Mouse (Mus musculus) macrophage (primary cell): Measurements from ENCODE around the gene Tubb3. TPM values are rescaled to one million over a fixed set of nuclear protein-coding genes. Genes with fewer than 3 reads are reported as not detected.
"Not testable (repeated sequence)": the region's sequence is repeated elsewhere in the genome, so short reads cannot be mapped to it uniquely, and the experiment has no call there.

Experiments
- H3K27ac ChIP-seq: fragments of 350-480 bp; formaldehyde crosslinking; 2 replicates; pipeline ENCODE4 v1.9.0; 2021
- H3K36me3 ChIP-seq: fragments of 350-480 bp; formaldehyde crosslinking; 2 replicates; pipeline ENCODE4 v1.9.0; 2021; ENCODE audit errors: inconsistent target
- H3K4me3 ChIP-seq: fragments of 350-480 bp; formaldehyde crosslinking; 2 replicates; pipeline ENCODE4 v1.9.0; 2021; ENCODE audit errors: inconsistent target
- H3K79me2 ChIP-seq: fragments of 350-480 bp; formaldehyde crosslinking; 2 replicates; pipeline ENCODE4 v1.9.0; 2021; ENCODE audit errors: inconsistent target
- WGBS: methylation state at CpG from one replicate; pipeline ENCODE4 v1.1.7; 2026; ENCODE audit warnings: inconsistent platforms; ENCODE audit not compliant: missing documents; 5-methylcytosine and 5-hydroxymethylcytosine counted together
- polyA plus RNA-seq: library from polyadenylated mRNA; stranded (reverse); fragments of 250-400 nt; gene quantifications from 3 replicates; pipeline ENCODE4 v1.2.4, GENCODE M21; 2018; ENCODE audit warnings: inconsistent platforms

The Tubb3 gene
- polyA plus RNA-seq, 1 experiment from 2014 or later, result not detected

- WGBS, result 61% methylated on average over 8 of the region's 8 CpGs
- Histone ChIP-seq H3K27ac (no peak overlapping the region), H3K4me3 (no peak overlapping the region), H3K36me3 (peaks cover 27% of the 10 kb centered on the region), H3K79me2 (no peaks in the 10 kb centered on the region)
These were observed 6.7 kb upstream of the Tubb3 start for GRCm38 (mm10) chr8:123404521-123404920.

GRCm38 (mm10) chr8:123406786-123407185, 4.4 kb upstream of the Tubb3 start, which contains the start of gene Mc1r:
Gene Mc1r, plus strand, starts transcription at chr8:123407107.
- peaks cover 5% of the 10 kb centered on the region for H3K36me3 ChIP-seq
- no peaks in the 10 kb centered on the region for H3K79me2 ChIP-seq
- no peak within 1 kb of the TSS for H3K4me3 ChIP-seq
- H3K27ac ChIP-seq, result no peak within 1 kb of the TSS
- 16% methylated on average over 4 of the region's 4 CpGs for whole genome bisulfite sequencing

DNA sequence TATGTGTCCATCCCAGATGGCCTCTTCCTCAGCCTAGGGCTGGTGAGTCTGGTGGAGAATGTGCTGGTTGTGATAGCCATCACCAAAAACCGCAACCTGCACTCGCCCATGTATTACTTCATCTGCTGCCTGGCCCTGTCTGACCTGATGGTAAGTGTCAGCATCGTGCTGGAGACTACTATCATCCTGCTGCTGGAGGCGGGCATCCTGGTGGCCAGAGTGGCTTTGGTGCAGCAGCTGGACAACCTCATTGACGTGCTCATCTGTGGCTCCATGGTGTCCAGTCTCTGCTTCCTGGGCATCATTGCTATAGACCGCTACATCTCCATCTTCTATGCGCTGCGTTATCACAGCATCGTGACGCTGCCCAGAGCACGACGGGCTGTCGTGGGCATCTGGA, 3.6 kb upstream of the Tubb3 start:
- Histone ChIP-seq H3K79me2 (no peaks in the 10 kb centered on the region), H3K36me3 (peaks cover 2% of the 10 kb centered on the region; the same call in 1 of the 2 replicates), H3K27ac (no peak overlapping the region), H3K4me3 (no peak overlapping the region)
- WGBS, result 88% methylated on average over 13 of the region's 13 CpGs

DNA sequence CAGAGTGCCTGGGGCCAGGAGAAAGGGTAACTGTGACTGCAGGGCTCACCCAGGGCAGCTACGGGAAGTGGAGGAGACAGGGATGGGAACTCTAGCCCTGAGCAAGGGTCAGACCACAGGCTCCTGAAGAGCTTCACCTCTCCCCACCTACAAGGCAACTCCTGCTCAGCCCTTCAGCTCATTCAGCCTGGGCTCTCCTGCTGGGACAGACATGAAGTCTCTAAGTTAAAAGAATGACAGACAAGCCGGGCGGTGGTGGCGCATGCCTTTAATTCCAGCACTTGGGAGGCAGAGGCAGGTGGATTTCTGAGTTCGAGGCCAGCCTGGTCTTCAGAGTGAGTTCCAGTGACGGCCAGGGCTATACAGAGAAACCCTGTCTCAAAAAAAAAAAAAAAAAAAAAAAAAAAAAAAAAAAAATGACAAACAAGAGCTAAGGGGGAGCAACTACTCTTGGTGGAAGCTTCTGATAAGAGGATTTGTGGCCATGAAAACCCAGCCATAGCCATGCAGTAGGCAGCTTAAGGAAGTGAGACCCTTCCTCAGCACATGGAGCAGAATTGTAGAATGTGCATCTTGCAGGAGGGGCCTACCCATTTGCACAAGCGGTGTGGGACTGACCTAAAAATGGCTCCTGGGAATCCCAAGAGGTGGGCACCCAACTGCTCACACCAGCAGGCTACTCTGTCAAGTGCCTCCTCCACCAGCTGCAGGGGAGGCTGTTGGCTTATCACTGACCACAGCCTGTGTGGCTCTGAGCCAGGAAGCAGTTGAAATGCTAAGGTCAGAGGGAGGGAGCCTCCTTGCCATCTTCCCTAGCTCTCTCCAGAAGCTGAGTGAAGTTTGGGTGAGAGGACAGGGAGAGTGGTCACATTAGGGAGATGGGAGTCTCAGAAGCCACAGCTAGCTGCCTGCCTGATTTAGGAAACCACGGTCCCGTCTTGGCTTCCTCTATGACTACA, 2.4 kb upstream of the Tubb3 start:
- H3K4me3 ChIP-seq, result no peak overlapping the region
- H3K36me3 ChIP-seq, result no peaks in the 10 kb centered on the region
- H3K27ac ChIP-seq, result no peak overlapping the region
- H3K79me2 ChIP-seq, result no peaks in the 10 kb centered on the region
- 38% methylated on average over 7 of the region's 9 CpGs for WGBS

DNA sequence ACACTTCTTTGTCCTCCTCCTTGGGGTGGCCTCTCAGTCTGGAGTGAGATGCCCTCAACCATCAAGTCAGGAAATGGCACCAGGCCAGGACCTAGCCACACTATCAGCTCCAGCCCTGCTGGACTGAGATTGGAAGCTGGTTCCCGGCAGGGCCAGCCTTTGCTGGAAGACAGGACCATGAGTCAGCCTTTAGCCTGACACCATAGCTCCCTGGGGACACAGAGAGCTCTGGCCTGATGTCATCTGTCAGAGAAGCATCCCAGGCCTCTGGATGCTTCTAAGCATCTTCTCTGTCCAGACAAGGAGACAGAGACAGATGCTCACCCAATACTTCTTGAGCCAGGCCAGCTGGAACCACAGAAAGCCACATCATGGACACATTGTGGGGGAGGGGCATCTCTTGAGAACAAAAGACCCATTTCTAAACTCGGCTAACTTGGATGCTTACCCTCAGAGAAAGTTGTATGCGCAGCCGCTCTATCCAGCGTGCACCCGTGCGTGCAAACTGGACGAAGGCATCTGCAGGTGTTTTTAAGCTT, 1.1 kb upstream of the Tubb3 start:
- H3K27ac ChIP-seq, result no peak overlapping the region
- no peak overlapping the region for H3K4me3 ChIP-seq
- no peaks in the 10 kb centered on the region for H3K36me3 ChIP-seq
- whole genome bisulfite sequencing, result 72% methylated on average over 8 of the region's 8 CpGs
- H3K79me2 ChIP-seq, result no peaks in the 10 kb centered on the region

DNA sequence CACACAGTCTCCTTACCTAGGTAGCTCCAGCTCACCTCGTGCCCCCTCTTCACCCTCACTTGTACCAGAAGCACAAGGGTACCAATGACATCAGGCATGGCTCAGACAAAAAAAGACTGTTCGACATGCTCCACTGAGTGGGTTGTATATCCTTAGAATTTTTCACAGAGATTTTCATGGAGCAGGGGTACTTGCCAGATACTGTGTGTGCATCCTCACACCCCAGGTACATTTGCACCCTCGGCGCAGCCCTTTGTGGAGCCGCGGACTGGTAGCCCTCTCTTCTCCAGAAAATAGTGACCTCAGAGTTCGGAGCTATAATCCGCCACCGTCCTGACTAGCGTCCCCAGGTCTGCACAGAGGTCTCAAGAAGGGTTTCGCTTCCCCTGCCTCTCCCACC, 436 bp upstream of the Tubb3 start:
- Histone ChIP-seq H3K27ac (no peak overlapping the region), H3K79me2 (no peaks in the 10 kb centered on the region), H3K36me3 (no peaks in the 10 kb centered on the region), H3K4me3 (no peak overlapping the region)
- 19% methylated on average over 11 of the region's 11 CpGs for WGBS

- Histone ChIP-seq H3K36me3 (no peaks in the 10 kb centered on the region), H3K27ac (no peak overlapping the region), H3K4me3 (no peak overlapping the region), H3K79me2 (no peaks in the 10 kb centered on the region)
- WGBS, result 23% methylated on average over 16 of the region's 16 CpGs
These were observed 630 bp downstream of the Tubb3 start for GRCm38 (mm10) chr8:123411781-123412327.

- H3K4me3 ChIP-seq, result no peak overlapping the region
- 12% methylated on average over 11 of the region's 12 CpGs for WGBS
- H3K27ac ChIP-seq, result no peak overlapping the region
- H3K36me3 ChIP-seq, result no peaks in the 10 kb centered on the region
- H3K79me2 ChIP-seq, result no peaks in the 10 kb centered on the region
These were observed 1.4 kb downstream of the Tubb3 start for GRCm38 (mm10) chr8:123412560-123413170.

GRCm38 (mm10) chr8:123414255-123414654, 3.0 kb downstream of the Tubb3 start:
- 23% methylated on average over 9 of the region's 9 CpGs for WGBS
- Histone ChIP-seq H3K79me2 (no peaks in the 10 kb centered on the region), H3K27ac (no peak overlapping the region), H3K36me3 (no peaks in the 10 kb centered on the region), H3K4me3 (no peak overlapping the region)

GRCm38 (mm10) chr8:123414997-123415696, 3.9 kb downstream of the Tubb3 start:
- H3K79me2 ChIP-seq, H3K4me3 ChIP-seq, H3K27ac ChIP-seq, H3K36me3 ChIP-seq: not testable (repeated sequence)
- 67% methylated on average over 3 of the region's 5 CpGs for WGBS

DNA sequence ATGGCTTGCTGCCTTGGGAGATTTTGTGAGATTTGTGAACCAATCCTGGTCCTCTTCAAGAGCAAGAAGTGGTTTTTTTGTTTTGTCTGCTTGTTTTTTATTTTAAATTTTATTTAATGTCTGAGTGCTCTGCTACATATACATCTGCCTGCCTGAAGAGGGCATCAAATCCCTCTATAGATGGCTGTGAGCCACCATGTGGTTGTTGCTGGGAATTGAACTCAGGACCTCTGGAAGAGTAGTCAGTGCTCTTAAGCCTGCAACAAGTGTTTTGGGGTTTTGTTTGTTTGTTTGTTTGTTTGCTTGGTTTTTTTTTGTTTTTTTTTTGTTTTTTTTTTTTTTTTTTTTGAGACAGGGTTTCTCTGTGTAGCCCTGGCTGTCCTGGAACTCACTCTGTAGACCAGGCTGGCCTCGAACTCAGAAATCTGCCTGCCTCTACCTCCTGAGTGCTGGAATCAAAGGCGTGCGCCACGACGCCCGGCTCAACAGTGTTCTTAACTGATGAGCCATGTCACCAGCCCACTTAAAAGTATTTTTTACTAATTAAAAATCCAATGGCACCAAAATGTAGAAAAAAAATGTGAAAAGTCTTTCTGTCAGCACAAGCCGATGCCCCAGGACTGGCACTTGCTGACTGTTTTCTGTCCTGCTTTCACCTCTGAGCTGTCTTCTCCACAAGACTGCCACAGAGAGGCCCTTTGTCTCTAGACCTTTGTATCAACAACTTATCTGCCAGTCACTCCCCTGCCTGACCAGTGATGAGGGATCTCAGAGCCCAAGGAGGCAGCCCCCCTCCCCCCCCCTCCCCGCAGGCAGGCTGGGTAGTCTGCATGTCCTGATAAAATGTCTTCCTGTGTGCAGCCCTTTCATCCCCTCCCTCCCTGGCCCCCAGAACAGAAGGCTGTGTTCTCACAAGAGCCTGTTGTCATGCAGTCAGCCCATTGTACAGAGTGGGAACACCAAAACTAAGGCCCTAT, 5.0 kb downstream of the Tubb3 start:
- Histone ChIP-seq H3K79me2 (no peaks in the 10 kb centered on the region), H3K27ac (no peak overlapping the region), H3K4me3 (no peak overlapping the region), H3K36me3 (no peaks in the 10 kb centered on the region)
- 79% methylated on average over 7 of the region's 8 CpGs for WGBS

DNA sequence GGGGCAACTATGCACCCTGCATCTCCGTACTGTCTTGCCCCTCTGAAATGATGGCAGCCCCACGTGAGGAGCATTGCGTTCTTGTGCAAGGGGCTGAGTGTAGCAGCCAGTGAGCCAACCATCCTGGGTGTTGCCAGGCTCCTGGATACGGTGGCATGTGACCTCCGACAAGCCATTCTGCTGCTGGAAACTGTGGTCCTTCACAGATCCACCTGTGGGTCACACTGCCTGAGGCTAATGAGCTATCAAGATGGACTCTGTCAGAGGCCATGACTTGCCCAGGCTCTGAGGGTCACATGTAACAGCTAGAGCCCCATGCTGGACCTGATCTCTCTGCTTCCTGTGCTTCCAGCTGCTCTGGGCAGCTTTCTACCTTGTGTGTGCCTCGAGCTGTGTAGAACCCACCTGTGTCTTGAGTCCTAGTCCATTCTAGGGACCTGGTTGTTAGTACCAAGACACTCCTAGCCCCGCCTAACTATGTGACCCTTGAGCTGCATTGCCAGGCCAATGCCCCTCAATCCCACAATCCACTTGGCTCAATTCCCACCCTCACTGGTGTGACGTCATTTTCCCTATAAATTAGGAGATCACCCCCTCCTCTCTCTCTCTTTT, 5.8 kb downstream of the Tubb3 start:
- Histone ChIP-seq H3K27ac (no peak overlapping the region), H3K4me3 (no peak overlapping the region), H3K36me3 (no peaks in the 10 kb centered on the region), H3K79me2 (no peaks in the 10 kb centered on the region)
- whole genome bisulfite sequencing, result 77% methylated on average over 8 of the region's 8 CpGs

- H3K27ac ChIP-seq, result no peak overlapping the region
- no peaks in the 10 kb centered on the region for H3K79me2 ChIP-seq
- no peaks in the 10 kb centered on the region for H3K36me3 ChIP-seq
- WGBS, result 56% methylated on average over 3 of the region's 4 CpGs
- no peak overlapping the region for H3K4me3 ChIP-seq
These were observed 8.5 kb downstream of the Tubb3 start for GRCm38 (mm10) chr8:123419711-123420110.
